Mouse (Mus musculus) heart, postnatal 0 days (tissue): Measurements from ENCODE around the gene Hist1h2ab.

ENCODE experiments used
- CTCF ChIP-seq: IDR thresholded peaks from 2 replicates; pipeline ENCODE4 v1.5.1; 2016; ENCODE audit warnings: antibody characterized with exemption, control low read depth, low read depth
- EP300 ChIP-seq: IDR thresholded peaks from 2 replicates; pipeline ENCODE4 v1.6.1; 2016; ENCODE audit warnings: antibody characterized with exemption, low read depth

DNA sequence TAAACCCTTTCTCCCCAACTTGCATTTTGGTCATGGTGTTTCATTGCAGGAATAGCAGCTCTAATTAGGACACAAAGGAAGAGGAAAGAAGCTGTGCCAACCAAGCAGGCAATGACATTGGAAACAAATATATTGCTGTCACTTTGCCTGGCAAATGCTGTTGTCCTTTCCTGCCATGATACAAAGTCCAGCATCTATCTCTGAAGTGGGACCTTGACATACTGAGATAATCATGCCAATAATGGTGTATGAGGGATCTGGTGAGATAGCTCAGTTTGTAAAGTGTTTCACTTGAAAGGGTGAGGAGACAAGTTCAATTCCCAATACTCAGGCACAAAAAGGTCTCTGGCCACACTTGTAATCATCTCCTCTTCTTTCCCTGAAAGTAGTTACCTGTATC is 15.8 kb downstream of the Hist1h2ab start:
- TF ChIP-seq CTCF (no peak), EP300 (no peak)
